Mouse (Mus musculus): ENCODE data around the gene Gpr1.

The Gpr1 gene

DNA sequence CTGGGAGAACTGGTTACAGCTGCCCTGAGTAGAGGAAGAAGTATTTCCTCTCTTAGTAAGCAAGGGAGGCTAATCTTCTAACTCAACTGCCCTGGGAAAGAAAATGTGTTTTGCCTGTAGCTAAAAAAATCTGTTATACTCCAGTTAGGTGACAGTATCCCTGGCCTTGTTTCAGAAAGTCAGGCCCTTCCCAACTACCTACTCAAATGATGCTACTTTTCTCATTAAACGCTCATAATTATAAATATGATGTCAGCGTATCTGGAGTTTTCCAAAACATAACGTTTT, at the start of gene Gpr1:
Gene Gpr1, minus strand, starts transcription at position 273 of the 288 bp plus-strand sequence.
- DNase-seq (ENCODE audit: low spot score): no peak

GRCm38 (mm10) chr1:63263671-63264070, 49.3 kb upstream of the Gpr1 start:
- DNase-seq (ENCODE audit: low spot score): no peak

DNA sequence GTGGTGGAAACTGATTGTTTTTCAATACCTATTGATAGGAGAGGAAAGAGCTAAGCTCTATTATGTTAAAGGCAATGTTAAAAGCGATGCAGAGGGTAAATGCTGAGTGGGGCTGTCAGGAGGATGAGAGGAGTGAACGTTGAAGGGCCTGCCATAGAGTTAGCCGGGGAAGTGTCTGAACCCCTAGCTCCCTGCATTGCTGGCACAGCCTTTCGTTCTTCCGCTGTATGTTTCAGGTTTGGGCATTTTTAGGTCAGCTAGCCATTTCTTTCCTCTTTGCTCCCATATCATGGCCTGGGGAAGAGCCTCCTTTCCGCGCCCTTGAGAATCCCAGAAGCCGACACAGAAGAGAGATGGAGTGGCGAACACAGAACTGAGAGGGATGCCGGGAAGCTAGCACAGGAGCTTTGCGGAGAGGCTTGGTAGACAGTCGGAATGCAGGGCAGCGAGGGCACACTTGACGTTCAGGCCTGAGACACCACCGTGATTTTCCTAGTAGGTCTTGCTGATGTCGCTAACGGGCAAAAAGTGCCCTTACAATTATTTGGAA, 46.8 kb upstream of the Gpr1 start:
- DNase-seq (ENCODE audit: low spot score): no peak

DNA sequence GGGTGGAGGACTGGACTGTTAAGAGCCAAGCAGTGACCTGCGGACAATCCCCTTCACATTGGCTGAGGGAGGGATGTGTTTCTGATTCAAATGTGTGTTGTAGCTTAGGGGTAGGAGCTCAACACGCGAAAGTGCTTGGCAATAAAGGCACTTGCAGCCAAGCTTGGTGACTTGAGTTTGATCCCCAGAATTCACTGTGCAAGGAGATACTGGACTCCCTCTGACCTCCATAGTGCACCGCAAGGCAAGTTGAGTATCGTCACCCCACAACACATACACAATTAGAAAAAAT, 46.3 kb upstream of the Gpr1 start:
- DNase-seq (ENCODE audit: low spot score): no peak

DNA sequence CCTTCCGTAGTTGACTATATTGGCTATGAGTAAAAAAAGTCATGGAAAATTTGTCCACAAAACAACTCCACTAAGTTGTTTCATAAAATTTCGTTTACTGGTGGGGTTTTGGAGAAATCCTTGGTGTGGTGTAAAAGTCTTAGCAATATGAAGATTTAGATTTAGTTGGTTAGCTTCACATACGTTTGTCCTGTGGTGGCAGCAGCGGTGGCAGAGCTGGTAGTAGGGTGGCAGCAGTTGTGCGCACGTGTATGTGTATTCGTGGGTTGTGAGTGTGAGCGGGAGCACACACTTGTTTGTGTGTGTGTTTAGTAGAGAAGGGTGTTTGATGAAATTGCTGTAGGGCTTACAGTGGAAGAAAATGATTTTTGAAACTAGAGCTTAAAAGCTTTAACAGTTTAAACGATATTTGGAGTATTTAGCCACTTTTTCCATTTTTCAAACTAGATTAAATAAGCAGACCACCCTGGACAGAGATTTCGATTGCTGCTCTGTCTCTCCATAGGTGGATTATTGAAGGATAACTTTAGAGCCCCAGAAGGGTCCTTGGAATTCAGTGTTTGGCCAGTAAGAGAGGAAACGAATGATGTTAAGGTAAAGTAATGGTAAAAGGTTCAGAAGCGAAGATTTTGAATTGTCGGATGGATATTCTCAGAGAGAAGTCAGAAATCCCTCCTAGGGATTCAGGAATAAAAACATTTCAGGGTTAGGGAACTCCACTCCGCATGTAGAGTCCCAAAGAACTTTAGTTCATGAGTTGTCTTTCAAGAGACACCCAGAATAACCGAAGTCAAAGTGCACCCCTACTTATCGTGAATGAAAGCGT, 45.8 kb upstream of the Gpr1 start:
- no peak for DNase-seq (ENCODE audit: low spot score)

- DNase-seq (ENCODE audit: low spot score): no peak
Observed at GRCm38 (mm10) chr1:63259271-63259830, 45.0 kb upstream of the Gpr1 start.

DNA sequence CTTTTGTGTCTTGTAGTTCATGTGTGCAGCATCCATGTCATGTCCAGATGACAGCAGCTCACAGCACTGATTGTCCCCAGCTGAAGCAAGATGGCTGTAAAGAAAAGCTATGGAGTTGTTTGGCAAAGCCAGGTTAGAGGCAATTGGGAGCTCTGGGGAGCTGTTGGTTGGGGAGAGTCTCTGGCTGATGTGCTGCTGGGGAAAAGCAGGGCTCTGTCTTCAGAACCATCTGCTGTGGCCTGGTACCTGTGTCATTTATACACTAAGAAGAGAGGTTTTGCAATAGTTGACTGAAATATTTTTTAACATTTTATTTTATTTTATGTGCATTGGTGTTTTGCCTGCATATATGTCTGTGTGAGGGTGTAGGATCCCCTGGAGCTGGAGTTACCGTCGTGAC, 44.2 kb upstream of the Gpr1 start:
- no peak for DNase-seq (ENCODE audit: low spot score)

DNA sequence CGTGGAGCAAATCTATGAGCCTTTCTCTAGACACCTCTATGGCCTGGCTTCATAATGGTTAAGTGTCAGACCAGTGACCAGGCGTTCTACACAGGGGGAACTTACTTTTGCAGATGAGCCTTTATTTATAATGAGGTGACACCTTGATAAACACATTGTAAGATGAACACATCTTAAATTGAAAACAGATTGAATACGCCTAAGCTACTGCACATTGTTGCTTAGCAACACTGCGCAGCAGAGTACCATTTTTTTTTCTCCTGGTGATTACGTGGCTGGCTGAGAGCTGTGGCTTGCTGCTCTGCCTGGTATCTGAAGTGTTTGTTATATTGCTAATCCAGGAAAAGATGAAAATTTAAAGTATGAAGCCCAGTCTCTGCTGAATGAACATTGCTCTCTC, 41.7 kb upstream of the Gpr1 start:
- no peak for DNase-seq (ENCODE audit: low spot score)

DNA sequence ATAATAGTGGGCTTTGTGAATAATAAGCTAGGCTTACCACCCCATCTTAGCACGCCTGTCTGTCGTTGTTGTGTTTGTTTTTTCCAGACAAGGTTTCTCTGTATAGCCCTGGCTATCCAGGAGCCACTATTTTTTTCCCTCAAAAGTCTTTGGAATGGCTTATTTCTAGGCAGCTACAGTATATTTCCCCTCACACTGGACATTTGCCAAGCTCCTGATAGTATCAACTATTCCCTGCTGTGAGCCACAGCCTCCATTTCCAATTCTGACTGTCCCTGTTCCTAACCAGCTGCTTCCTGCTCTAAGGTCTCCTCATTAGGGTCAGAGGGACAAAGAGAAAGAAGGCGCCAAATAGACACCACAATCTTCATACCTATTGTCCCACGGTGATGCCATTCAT, 40.8 kb upstream of the Gpr1 start:
- DNase-seq (ENCODE audit: low spot score): no peak

DNA sequence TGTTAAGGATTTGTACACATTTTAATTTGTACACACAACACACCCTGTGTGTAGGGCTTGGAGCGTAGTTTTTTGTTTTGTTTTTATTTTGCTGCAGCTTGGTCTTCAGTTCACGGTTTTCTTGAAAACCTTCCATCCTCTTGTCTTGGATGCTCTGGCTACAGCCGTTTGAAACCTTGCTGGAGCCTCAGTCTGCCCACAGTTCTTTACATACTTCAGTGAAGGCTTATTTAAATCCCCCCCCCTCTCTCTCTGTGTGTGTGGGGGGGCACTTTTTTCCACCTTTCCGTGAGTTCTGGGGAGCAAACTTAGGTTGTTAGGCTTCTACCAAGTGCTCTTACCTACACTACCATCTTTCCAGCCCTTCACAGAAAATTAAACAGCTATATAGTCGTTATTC, 38.9 kb upstream of the Gpr1 start:
- no peak for DNase-seq (ENCODE audit: low spot score)

DNA sequence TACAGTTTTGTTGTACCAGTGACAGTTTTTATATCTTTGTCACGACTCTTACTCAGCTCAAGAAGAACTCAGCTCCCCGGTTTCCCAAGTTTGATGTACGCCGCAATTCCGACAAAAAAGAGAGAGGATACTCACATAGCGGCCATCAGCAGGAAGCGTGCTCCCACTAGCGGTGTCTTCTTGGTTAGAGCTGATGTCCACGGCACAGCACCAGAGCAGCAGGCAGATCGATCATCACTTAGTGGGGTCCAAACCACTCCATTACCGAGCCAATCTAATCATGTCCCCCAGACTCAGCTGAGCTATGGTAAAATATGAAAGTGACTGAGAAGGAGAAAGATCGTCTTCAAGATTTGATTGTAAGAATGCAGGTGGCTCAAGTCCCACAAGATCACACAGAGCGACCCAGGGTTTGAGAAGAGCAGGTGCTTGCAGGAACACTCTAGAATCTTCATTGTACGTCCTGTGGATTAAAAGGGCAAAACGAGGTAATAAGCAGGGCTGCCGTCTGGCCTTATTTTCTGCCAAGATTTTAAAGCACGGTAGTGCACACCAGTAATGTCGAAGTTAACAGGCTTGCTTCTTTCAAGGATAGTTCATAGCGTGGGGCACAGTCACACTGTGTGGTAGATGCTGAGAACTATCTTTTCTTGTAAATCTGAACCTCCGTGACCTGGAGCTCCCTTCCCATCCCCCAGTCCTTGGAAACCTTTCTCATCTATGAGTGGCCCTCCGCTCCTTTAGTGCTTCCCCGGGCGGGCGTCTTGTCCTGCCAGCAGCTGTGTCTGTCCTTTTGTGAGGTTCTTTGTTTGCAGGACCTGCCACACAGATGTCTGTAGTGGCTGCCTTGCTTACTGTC, 38.2 kb upstream of the Gpr1 start:
- DNase-seq (ENCODE audit: low spot score): no peak

- no peak for DNase-seq (ENCODE audit: low spot score)
Observed at GRCm38 (mm10) chr1:63249261-63249660, 34.9 kb upstream of the Gpr1 start.

DNA sequence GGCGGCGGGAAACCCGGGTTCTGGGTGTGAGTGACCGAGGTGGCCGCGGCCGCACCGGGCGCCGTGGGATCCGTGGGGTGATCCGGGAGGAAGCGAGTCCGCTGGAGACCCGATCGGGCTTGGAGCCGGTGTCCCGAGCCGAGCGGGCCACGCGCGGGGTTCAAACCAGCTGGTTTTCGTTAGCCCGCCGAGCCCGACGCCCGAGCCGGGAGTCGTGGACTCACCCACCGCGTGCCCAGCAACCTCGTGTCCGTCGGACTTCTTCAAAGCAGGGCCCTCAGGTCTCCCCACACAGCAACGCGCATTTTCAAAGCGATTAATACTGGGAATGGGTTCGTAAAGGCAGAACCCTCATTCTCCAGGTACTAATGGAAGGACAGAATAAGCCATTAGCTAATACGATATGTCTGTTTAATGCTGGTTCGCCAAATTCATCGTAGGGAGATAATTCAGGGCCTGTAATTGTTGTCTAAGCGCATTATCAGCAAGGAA, 34.1 kb upstream of the Gpr1 start:
- DNase-seq (ENCODE audit: low spot score): no peak

- DNase-seq (ENCODE audit: low spot score): no peak
Observed at GRCm38 (mm10) chr1:63247831-63248359, 33.6 kb upstream of the Gpr1 start.

GRCm38 (mm10) chr1:63246862-63247521, 32.6 kb upstream of the Gpr1 start:
- DNase-seq (ENCODE audit: low spot score): no peak

GRCm38 (mm10) chr1:63243854-63244253, 29.5 kb upstream of the Gpr1 start:
- no peak for DNase-seq (ENCODE audit: low spot score)

- DNase-seq (ENCODE audit: low spot score): no peak
Observed at GRCm38 (mm10) chr1:63239751-63240150, 25.4 kb upstream of the Gpr1 start.

- DNase-seq (ENCODE audit: low spot score): no peak
Observed at GRCm38 (mm10) chr1:63239305-63239704, 25.0 kb upstream of the Gpr1 start.

GRCm38 (mm10) chr1:63237371-63237770, 23.0 kb upstream of the Gpr1 start:
- no peak for DNase-seq (ENCODE audit: low spot score)

DNA sequence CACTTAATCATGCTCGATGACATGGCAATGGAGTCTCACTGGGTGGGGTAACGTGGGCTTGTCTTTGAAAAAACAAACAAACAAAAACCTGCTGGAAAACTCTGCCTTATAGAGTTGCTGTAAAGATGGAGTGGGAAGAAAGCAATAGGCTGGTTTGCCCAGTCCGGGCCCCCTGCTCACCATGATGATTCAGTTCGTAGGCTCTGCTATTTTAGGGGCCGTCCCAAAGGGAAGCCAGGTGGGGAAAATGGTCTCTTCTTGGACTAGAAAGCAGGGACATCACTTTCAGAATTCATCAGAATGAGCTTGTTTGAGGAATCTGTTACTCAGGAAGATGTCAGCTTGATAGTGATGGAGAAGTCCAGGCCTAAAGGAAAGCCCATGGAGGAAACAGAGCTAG, 12.9 kb upstream of the Gpr1 start:
- no peak for DNase-seq (ENCODE audit: low spot score)

GRCm38 (mm10) chr1:63225890-63226289, 11.5 kb upstream of the Gpr1 start:
- no peak for DNase-seq (ENCODE audit: low spot score)

DNA sequence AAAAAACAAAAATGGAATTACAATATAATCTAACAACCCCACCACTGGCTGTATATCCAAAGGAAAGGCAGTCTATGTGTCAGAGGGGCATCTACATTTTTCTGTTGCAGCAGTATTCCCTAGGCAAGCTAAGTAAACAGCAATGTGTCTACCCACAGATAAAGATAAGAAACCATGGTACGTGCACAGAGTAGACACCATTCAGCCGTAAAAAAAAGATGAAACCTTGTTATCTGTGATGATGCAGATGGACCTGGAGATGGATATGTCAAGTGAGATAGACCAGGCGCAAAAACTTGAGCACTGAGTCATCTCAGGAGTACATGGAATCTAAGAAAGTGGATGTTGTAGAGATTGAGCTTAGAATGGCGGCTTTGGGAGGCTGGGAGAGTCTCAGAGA, 10.7 kb upstream of the Gpr1 start:
- no peak for DNase-seq (ENCODE audit: low spot score)

Measured in spleen, adult 12 weeks (tissue).